Mouse (Mus musculus) adrenal gland, postnatal 4 days (tissue): Measurements from ENCODE around the gene Srgap3. TPM values are rescaled to one million over a fixed set of nuclear protein-coding genes. Genes with fewer than 3 reads are reported as not detected.
A peak's percentile ranks its signal among the peaks of the same experiment; 100 is the strongest.

Experiments used
- DNase-seq, 2 experiments: peaks; one replicate each; pipeline ENCODE4 v3.0.0; 2021 to 2022; ENCODE audit warnings: low spot score in 2 of 2, mixed read lengths in 2 of 2
- total RNA-seq, 2 experiments: library from RNA; stranded (reverse); gene quantifications; 2 replicates each; pipeline ENCODE4 v1.2.3; 2021

The Srgap3 gene
- total RNA-seq, 2 experiments from 2014 or later = 25.8 to 27.8 TPM

DNA sequence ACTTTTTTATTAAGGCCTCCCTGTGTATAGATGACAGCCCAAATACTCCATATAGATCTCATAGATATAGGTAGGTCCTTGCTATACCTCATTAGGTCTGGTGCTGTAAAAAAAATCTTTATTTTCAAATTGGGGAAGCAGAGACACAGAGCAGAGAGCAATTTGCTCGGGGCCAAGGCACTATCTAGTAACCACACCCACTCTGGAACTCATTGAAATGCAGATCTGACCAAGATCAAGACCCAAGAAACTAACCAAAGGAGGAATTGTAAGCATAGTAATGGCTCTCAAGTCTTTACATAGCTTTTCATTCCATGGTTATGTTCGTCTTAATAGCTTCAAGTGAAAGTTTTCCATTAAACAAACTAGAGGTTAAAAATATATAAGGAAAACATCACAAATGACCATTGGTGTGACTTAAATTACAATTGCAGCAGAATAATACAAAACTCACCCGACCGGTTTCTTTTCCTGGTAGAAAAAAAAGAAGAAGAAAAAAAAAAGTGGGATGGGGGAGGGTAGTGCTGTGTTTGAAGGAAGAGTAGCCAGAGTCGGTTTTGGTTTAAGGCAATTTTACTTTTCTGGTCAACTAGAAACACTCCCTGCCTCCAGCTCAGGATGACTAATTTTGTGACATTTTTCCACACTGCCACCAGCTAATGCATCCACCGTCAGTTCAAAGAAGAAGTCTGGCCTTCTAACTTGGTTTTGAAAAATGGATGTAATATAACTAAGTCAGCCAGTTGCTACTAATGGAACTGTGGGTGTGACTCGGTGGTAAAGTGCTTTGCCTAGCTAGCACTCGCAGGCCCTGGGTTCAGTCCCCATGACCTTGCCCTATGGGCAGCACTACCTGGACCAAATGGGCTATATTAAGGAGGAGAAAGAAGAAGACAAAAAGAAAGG lies 3.4 kb upstream of the Srgap3 start:
- DNase-seq = no peak

- no peak for DNase-seq
These were observed 2.2 kb upstream of the Srgap3 start for GRCm38 (mm10) chr6:112949220-112949619.

DNA sequence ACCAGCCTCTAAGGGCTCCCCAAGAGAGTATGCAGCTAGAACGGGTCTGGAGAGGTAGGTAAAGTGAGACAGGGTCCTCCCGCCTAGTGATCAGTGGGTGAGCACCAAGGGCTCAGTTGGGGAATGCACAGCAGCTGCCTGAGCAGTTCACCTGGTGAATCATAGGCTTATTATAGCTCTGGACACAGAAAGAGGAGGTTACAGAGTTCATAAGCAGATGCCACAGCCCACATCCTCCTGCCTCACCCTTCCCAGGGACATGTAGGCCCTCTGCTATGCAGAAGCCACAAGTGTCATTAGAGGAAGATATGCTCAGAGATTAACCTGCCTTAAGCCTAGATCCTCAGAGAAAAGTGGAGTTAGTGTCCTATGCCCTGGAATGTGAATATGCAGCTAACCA lies 1.4 kb upstream of the Srgap3 start:
- no peak for DNase-seq

DNA sequence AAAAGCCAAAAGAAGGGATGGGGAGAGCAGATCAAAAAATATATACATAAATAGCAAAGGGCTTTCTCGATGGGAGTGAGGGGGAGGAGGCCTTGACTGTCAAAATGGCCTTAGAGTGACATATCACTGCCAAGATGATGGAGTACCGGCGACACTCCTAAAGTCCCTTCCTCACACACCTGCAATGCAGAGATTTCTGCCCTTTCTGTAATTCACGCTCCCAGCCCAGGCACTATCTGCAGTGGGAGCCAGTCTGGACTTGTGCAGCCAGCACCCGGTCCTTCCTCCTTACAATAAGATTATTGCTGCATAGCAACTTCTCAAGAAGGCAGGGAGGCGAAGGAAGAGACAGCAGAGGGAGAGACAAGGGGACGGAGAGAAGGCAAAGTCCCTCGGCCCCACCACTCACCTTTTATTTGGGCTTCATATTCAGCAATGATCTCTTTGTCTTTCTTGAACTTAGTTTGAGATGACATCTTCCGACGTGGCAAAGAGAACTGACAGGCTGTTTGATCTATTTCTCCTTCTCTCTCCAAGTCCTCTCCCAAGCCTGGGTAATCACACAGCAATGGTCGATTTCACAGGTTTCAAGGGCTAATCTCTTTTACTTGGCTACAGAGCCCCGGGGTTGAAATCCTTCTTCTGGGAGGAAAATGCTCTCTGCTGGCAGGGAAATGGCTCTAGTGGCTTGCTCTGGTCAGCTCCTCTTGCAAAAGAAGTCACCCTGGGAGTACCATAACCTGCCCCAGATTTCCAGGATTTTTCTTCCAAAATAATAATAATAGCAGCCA lies 850 bp downstream of the Srgap3 start:
- DNase-seq = no peak

DNA sequence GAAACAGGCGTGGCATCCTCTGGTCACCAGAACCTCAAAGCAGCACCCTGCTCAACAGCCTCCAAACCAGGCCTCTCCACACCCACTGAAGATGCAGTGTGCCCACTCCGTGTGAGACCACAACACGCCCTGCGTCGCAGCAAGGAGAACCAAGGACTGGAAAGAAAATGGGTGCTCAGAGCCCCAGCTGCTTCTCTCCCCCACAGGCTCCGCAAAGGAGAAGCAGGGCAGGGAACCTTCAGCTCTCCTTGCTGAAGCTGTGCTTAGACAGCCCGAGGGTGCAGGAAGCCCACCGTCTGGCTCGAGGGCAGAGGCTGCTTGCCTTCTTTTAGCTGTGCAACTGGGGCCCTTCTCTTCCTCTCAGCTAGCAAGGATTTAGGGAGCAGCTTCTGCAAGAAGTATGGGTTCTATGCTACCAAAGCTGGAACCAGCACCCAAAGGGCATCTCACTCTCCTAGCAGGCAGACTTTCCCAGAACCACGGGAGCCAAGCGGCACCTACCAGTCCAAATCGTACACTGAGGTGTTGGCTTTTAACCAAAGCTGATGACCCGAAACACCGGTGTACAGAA lies 1.8 kb downstream of the Srgap3 start:
- DNase-seq = no peak

- DNase-seq = no peak
These were observed 3.3 kb downstream of the Srgap3 start for GRCm38 (mm10) chr6:112943596-112944245.

- DNase-seq = no peak
These were observed 7.8 kb downstream of the Srgap3 start for GRCm38 (mm10) chr6:112939281-112939680.

DNA sequence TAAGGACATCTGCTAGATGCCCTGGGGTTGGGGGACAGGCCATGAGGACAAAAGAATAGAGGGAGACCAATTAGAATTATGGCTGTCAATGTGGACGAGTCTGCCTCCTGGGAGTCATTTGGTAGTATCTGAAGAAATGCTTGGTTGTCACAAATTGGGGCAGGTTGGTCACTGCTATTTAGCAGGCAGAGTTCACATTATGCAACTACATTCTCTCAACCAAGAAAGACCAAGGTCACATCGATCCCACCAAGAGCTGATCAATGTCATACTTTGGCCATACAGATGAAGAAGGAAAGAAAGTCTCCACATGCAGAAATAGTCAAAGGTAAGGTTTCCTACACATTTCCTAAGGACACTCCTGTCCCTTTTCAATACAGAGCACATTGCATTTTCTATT lies 9.3 kb downstream of the Srgap3 start:
- no peak for DNase-seq

- DNase-seq = no peak
These were observed 12.6 kb downstream of the Srgap3 start for GRCm38 (mm10) chr6:112934501-112934900.

DNA sequence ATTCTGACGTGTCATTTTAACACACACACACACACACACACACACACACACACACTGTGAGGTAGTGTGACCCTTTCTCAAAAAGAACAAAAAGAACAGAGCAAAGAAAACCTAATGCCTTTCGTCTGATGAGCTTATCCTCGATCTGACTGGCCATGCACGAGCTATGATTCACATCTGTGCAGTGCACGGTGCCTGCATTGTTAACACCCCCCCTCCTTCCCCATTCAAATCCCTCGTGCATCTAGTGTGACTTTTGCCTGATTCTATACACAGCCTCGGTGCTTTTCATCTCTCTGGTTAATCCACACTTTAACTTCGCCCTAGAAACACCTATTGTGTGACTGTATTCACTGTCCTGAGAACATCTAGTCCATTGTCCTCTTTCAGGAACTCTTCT lies 14.5 kb downstream of the Srgap3 start:
- DNase-seq = no peak

- DNase-seq = no peak
These were observed 17.0 kb downstream of the Srgap3 start for GRCm38 (mm10) chr6:112930011-112930451.

- no peak for DNase-seq
These were observed 17.6 kb downstream of the Srgap3 start for GRCm38 (mm10) chr6:112929291-112929984.

- DNase-seq = no peak
These were observed 18.2 kb downstream of the Srgap3 start for GRCm38 (mm10) chr6:112928841-112929240.

DNA sequence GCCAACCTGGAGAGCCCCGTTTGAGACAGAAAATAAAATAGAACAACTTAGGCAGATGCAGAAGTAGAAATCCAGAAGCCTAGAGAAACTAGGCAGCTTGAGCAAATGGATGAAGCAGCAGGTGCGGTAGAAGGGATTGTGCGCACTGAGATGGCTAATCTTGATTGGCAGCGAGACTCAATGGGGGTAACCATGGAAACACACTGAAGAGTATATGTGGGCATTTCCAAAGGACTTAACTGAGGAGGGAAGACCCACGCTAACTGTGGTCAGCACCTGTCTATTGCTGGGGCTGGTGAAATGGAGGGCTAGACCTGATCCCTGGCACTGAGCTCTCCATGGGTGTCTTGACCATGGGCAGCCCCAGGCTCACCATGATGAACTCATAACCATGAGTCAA lies 19.7 kb downstream of the Srgap3 start:
- DNase-seq = no peak

GRCm38 (mm10) chr6:112926011-112926410 lies 21.1 kb downstream of the Srgap3 start:
- DNase-seq = no peak

- peak in 1 of 2 experiments; percentile 19 for DNase-seq
These were observed 21.7 kb downstream of the Srgap3 start for GRCm38 (mm10) chr6:112925234-112925975.

DNA sequence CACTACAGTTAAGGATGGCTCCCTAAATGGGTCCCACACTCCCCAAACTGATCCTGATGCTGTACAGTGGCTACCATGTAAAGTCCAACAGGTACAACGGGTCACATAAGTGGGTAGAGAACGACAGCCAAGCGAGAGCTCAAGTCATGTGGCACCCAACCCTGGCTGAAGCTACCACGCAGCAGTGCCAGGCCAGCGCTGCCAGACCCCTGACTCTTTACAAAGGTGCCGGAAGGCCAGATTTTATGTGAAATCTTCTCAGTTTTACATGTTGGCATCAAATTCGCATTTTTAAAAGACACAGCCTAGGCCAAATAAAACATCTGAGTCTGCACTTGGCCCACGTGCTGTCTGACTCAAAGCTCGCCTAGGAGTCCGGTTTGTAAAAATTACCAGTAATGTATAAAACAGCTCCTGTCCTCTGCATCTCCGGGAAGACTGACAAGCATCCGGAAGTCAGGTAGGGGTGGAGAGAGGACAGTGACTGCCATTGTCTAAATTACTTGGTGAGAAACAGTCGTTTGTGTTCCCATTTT lies 22.4 kb downstream of the Srgap3 start:
- no peak for DNase-seq

DNA sequence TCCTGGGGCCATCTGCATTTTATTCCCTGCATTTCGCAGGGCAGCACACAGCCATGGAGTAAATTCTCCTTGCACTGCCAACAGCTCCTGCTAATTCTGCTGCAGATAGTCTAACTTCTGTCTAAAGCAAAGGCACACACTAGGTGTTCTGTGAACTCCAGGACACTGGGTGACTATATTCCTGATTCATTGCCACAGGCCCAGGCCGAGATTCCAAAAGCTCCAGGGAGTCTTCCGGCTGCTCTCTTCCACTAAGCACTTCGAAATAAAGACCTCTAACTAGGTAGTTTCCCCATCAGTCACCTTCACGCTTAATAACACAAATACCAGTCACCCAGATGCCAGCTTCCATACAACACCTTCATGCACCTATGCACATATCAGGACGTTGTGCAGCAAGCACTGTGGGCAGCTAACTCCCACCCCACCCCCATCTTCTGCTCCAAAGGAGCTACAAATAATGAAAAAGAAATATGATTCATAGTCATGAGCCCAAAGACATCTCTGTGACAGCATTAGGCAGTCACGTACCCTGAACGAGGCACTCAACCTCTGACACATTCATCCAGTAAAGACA lies 26.4 kb downstream of the Srgap3 start:
- DNase-seq = no peak

DNA sequence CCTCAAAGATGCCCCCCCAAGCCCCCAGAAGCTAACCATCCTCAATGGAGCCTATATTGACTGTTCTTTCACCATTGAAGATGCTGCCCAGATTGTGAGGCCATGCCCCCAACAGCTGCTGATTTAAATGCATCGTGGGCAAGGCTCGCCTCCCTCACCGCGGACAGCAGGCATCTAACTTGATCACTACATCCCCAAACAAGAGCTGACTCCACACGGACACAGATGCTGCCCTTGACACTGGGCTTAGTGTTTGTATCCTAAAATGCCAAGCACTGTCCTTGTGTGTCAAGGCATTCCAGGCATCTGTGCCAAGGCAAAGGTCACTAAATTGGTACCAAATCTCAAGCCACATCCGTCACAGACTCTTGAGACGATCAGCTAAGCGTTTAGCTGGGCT lies 29.3 kb downstream of the Srgap3 start:
- no peak for DNase-seq
